Mouse (Mus musculus): ENCODE measurements at regions not wholly inside any gene's neighbourhood (a gene's known extent, or its start where the extent isn't known, plus 50 kb on each side); places are given as distances from the start of the nearest gene placed in this dataset.
"Not testable (repeated sequence)": the region's sequence is repeated elsewhere in the genome, so short reads cannot be mapped to it uniquely, and the experiment has no call there.

DNA sequence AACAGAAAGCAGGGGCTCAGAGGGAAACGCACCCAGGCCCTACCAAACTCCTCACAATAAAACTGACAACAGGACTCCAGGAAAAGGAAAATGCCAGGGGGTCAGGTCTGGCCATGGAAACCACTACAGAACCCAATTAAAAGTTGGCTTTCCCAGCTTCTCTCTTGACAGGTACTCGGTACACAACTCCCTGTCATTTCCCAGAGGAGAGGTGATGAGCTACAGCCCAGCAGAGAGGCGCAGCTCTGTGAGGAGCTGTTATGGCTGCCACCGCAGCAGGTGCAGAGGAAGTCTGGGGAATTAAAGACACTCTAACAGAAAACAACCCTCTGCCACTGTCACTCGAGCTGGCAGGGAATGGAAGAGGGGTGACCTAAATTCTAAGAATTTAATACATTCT, 95.4 kb upstream of the Vldlr start:
- 71% methylated on average over 5 of the region's 5 CpGs for WGBS
- 0 out of 2 replicates have a peak, but pooled peaks cover under 1% of the 10 kb centered on the region for H3K4me1 ChIP-seq
- H3K27ac ChIP-seq (replicated peaks): no peak overlapping the region

DNA sequence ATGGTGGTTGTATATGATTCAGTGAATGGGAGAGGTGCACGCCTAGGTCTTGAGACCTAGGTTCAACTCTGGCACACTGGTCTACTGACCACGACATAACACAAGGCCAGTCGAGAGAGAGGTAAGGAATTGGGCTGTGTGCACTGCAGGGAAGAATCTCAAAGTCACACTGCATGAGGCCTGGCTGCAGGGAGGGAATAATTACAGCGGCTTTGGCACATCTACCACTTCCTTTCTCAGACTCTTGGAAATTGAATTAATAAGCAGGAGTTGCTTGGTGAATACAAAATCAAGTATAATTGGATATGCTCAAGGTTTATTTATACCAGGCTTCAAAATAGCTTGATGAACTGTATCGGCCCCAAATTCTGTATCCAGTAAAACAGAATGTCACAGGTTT, 93.9 kb upstream of the Vldlr start:
- no peaks in the 10 kb centered on the region for H3K4me1 ChIP-seq
- no peak for DNase-seq (ENCODE audit: low spot score)
- no peaks in the 10 kb centered on the region for H3K27me3 ChIP-seq (replicated peaks; ENCODE audit: low read depth, poor library complexity, severe bottlenecking)
- WGBS: 83% methylated on average over 5 of the region's 5 CpGs
- H3K36me3 ChIP-seq (replicated peaks): no peaks in the 10 kb centered on the region
- H3K4me3 ChIP-seq: no peak overlapping the region
- H3K27ac ChIP-seq (replicated peaks): no peak overlapping the region
- H3K9me3 ChIP-seq: no peaks in the 10 kb centered on the region

More for the DNA sequence above, 95.4 kb upstream of the Vldlr start:
- no peaks in the 10 kb centered on the region for H3K9me3 ChIP-seq
- no peaks in the 10 kb centered on the region for H3K27me3 ChIP-seq (replicated peaks; ENCODE audit: low read depth, poor library complexity, severe bottlenecking)
- no peaks in the 10 kb centered on the region for H3K36me3 ChIP-seq (replicated peaks)
- no peak overlapping the region for H3K4me3 ChIP-seq
- no peak for DNase-seq (ENCODE audit: low spot score)

DNA sequence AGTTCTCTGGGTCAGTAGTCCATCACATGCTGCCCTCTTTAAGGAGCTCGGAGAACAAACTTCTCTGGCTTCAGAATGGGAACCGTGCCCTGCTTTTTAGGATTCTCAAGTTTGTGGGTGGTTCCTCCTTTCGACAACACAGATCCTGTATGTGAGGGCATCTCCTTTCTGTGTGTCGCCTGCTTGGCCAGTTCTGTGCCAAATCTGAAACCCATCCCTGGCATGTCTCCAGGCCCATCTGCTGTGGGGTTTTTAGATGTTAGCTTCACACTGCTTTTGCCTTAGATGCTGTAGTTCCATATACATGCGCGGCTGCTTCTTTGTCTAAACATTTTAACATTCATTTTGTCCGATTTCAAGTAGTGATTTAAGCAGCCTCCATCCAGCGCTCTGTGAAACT, 93.0 kb upstream of the Vldlr start:
- no peak overlapping the region for H3K4me3 ChIP-seq
- H3K27ac ChIP-seq (replicated peaks): no peak overlapping the region
- no peaks in the 10 kb centered on the region for H3K36me3 ChIP-seq (replicated peaks)
- WGBS: 89% methylated on average over 8 of the region's 8 CpGs
- no peaks in the 10 kb centered on the region for H3K9me3 ChIP-seq
- H3K27me3 ChIP-seq (replicated peaks; ENCODE audit: low read depth, poor library complexity, severe bottlenecking): no peaks in the 10 kb centered on the region
- no peak for DNase-seq (ENCODE audit: low spot score)
- no peaks in the 10 kb centered on the region for H3K4me1 ChIP-seq

DNA sequence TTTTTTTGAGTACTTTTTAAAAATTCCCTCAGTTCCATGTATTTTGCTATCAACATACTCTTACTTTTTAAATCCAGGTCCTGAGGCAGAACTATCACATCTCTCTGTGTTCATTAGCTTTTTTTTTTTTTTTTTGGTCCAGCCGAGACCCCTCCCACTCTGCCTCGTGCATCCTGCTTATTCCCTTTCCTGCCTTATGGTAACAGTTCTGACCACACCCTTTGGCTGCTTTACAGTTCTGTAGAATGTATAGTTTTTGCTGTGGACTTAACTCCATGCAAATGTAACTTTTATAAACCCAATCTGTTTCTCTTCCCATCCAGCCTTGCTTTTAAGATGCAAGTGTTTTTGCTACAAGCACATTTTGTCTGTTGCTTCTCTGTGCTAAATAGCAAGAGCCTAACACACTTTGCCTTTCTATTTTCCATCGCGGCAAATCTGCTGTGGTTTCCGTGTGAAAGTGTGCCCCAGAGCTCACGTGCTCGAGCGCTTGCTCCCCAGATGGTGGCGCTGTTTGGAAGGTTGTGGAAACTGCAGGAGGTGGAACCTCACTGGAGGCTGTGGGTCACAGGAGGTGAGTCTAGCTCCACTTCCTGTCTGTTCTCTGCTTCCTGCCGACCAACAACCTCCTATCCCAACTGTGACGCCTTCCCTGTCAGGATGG, 92.3 kb upstream of the Vldlr start:
- Histone ChIP-seq H3K27me3 (replicated peaks; ENCODE audit: low read depth, poor library complexity, severe bottlenecking) (no peaks in the 10 kb centered on the region), H3K9me3 (no peaks in the 10 kb centered on the region), H3K4me3 (no peak overlapping the region), H3K27ac (replicated peaks) (no peak overlapping the region), H3K4me1 (no peaks in the 10 kb centered on the region), H3K36me3 (replicated peaks) (no peaks in the 10 kb centered on the region)
- DNase-seq (ENCODE audit: low spot score): peak; percentile 49
- 68% methylated on average over 11 of the region's 11 CpGs for WGBS

DNA sequence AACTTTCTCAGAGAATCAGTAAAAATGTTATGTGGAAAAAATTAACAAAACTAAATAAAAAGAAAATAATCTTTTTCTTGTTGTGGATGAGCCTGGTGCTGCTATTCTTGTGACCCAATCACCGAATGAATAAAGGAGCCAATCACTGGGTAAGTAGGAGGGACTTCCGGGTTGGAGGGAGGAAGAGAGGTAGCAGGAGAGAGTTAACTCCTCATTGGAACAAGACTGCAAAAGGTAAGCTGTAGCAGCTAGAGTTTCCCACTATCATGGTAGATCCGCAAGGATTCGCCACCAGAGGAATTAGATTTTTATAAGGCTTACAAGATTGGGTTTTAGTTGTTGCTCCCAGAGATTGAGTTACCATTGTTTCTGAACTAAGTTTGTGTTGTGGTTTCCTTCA, 87.8 kb upstream of the Vldlr start:
- H3K4me3 ChIP-seq; H3K9me3 ChIP-seq; H3K4me1 ChIP-seq; H3K27me3 ChIP-seq (replicated peaks; ENCODE audit: low read depth, poor library complexity, severe bottlenecking); H3K36me3 ChIP-seq (replicated peaks); DNase-seq (ENCODE audit: low spot score); H3K27ac ChIP-seq (replicated peaks): not testable (repeated sequence)
- 91% methylated on average over 4 of the region's 4 CpGs for WGBS

DNA sequence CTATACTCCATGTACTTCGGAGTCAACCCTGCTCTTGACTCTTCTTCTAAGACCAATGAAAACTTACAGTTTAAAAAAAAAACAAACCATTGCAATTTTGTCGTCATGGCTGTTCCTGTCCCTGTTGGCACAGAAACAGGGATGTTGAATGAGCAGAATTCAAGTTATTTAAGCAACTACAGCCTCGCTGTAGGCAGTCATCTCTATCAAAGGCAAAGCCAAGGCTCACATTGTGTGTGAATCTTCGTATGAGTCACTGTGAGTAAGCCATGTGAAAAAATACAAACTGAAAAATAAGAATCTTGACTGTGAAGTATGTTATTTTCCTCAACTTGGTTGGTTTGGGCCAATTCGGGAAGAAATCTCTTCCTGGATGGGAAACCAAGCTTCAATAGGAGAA, 81.9 kb upstream of the Vldlr start:
- Histone ChIP-seq H3K27me3 (replicated peaks; ENCODE audit: low read depth, poor library complexity, severe bottlenecking) (no peaks in the 10 kb centered on the region), H3K36me3 (replicated peaks) (no peaks in the 10 kb centered on the region), H3K9me3 (no peaks in the 10 kb centered on the region), H3K4me1 (no peaks in the 10 kb centered on the region), H3K4me3 (no peak overlapping the region), H3K27ac (replicated peaks) (no peak overlapping the region)
- WGBS: 88% methylated on average over 5 of the region's 5 CpGs
- no peak for DNase-seq (ENCODE audit: low spot score)

DNA sequence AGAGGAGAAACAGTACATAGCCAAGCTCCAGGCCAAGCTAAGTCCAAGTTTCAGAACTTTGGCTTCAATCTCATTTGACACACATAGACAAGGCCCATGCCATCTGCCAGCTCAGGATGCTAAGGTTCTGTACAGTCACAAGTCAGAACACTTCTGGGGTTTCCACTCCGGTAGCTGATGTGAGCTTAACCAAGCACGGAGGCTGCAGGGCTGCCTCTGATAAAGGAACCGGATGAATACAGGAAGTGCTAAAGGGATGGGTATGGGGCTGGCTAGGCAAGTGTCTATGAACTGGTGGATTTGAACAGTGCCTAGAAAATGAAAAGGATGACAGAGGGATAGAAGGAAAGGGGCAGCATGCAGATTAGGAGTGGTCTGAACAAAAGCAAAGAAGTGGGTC, 75.4 kb upstream of the Vldlr start:
- Histone ChIP-seq H3K4me3 (no peak overlapping the region), H3K27ac (replicated peaks) (no peak overlapping the region), H3K36me3 (replicated peaks) (no peaks in the 10 kb centered on the region), H3K9me3 (no peaks in the 10 kb centered on the region), H3K4me1 (peaks cover 14% of the 10 kb centered on the region; the same call in 1 of the 2 replicates), H3K27me3 (replicated peaks; ENCODE audit: low read depth, poor library complexity, severe bottlenecking) (peaks cover 18% of the 10 kb centered on the region; the same call in 1 of the 2 replicates)
- 74% methylated on average over 3 of the region's 3 CpGs for WGBS
- DNase-seq (ENCODE audit: low spot score): no peak

DNA sequence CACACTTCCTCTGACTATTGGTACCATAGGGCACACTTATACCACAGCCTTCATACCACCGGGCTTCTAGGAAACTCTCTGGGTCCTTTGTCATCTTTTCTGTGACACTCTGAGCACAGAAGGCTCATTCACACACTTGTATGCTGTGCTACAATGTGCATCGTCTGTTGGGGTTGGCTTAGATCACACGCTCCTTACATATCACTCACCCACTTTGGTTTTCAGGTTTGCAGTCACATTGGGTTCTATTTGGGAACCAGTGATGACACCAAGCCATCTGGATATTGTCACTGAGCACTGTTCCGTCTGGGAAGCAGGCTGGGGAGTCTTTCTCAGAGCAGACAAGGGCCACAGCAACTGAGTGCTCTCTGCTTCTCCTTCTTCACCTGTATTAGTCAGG, 74.1 kb upstream of the Vldlr start:
- WGBS: 86% methylated on average over 4 of the region's 4 CpGs

DNA sequence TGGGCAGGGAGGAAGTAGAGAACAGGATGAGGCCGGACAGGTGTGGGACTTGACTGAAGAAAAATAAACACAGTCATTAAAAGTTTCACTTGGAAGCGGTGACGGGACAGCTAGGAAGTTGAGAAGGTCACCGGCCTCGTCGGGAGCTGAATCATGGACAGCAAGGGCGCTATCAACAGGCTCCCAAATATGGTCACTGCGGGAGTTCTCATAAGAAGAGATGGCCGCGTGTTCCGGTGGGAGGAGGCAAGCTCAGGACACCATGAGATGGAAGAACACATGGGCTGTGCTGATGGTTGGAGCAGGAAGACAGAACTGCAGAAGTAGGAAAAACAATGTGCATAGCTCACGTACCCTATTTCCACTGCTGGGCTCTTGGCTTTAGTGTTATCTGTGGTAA, 68.9 kb upstream of the Vldlr start:
- no peaks in the 10 kb centered on the region for H3K36me3 ChIP-seq (replicated peaks)
- H3K4me3 ChIP-seq: no peak overlapping the region
- no peaks in the 10 kb centered on the region for H3K9me3 ChIP-seq
- peak; percentile 9 for DNase-seq (ENCODE audit: low spot score)
- H3K4me1 ChIP-seq: peaks cover 14% of the 10 kb centered on the region; the same call in 1 of the 2 replicates
- peaks cover 15% of the 10 kb centered on the region; the same call in 1 of the 2 replicates for H3K27me3 ChIP-seq (replicated peaks; ENCODE audit: low read depth, poor library complexity, severe bottlenecking)
- 83% methylated on average over 12 of the region's 12 CpGs for WGBS
- H3K27ac ChIP-seq (replicated peaks): no peak overlapping the region

More for the DNA sequence above, 74.1 kb upstream of the Vldlr start:
- Histone ChIP-seq H3K4me3 (no peak overlapping the region), H3K36me3 (replicated peaks) (no peaks in the 10 kb centered on the region), H3K4me1 (peaks cover 14% of the 10 kb centered on the region; the same call in 1 of the 2 replicates), H3K27ac (replicated peaks) (no peak overlapping the region), H3K9me3 (no peaks in the 10 kb centered on the region), H3K27me3 (replicated peaks; ENCODE audit: low read depth, poor library complexity, severe bottlenecking) (peaks cover 20% of the 10 kb centered on the region; the same call in 1 of the 2 replicates)
- no peak for DNase-seq (ENCODE audit: low spot score)

DNA sequence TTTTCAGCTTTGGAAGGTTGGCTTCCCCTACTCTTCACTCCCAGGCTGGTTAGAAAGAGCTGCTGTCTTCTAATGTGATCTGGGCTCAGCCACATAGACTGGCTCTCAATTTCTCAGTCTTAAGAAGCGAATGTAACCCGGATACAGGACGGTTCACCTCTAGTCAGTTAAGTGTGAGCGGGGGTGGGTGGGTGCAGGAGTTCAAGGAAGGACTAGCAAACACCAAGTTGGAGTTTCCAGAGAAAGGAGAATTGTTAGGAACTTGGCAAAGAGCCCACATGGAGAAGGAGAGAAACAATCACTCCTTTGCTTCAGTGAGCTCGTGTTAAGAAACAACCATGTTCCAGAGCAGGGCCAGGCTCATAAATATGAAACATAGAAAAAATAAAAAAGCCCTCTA, 68.0 kb upstream of the Vldlr start:
- peaks cover 10% of the 10 kb centered on the region; the same call in 1 of the 2 replicates for H3K27me3 ChIP-seq (replicated peaks; ENCODE audit: low read depth, poor library complexity, severe bottlenecking)
- no peak overlapping the region for H3K27ac ChIP-seq (replicated peaks)
- no peaks in the 10 kb centered on the region for H3K36me3 ChIP-seq (replicated peaks)
- WGBS: 83% methylated on average over 5 of the region's 5 CpGs
- H3K9me3 ChIP-seq: no peaks in the 10 kb centered on the region
- peaks cover 10% of the 10 kb centered on the region; the same call in 1 of the 2 replicates for H3K4me1 ChIP-seq
- H3K4me3 ChIP-seq: no peak overlapping the region
- DNase-seq (ENCODE audit: low spot score): no peak

DNA sequence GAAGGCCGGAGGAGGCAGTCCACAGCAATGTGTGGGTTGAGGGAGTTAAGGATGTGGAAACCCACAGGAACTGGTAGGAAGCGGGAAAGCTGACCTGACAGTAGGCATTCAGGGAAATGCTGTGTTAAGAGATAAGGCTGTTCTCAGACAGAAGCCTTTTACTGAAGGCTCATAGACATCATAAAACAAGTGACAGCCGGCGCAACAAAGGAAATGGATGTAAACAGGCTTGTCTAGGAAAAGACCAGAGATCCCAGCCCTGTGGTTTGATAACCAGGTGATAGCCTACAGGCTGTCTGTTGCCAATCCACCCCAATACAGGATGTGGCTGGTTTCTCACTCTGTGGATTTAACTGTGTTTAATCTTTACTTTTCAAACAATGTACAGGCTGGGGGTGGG, 66.7 kb upstream of the Vldlr start:
- peaks cover 10% of the 10 kb centered on the region; the same call in 1 of the 2 replicates for H3K27me3 ChIP-seq (replicated peaks; ENCODE audit: low read depth, poor library complexity, severe bottlenecking)
- H3K36me3 ChIP-seq (replicated peaks): no peaks in the 10 kb centered on the region
- no peaks in the 10 kb centered on the region for H3K9me3 ChIP-seq
- no peak overlapping the region for H3K4me3 ChIP-seq
- DNase-seq (ENCODE audit: low spot score): no peak
- H3K4me1 ChIP-seq: no peaks in the 10 kb centered on the region; the same call in 1 of the 2 replicates
- WGBS: 86% methylated on average over 4 of the region's 4 CpGs
- no peak overlapping the region for H3K27ac ChIP-seq (replicated peaks)

DNA sequence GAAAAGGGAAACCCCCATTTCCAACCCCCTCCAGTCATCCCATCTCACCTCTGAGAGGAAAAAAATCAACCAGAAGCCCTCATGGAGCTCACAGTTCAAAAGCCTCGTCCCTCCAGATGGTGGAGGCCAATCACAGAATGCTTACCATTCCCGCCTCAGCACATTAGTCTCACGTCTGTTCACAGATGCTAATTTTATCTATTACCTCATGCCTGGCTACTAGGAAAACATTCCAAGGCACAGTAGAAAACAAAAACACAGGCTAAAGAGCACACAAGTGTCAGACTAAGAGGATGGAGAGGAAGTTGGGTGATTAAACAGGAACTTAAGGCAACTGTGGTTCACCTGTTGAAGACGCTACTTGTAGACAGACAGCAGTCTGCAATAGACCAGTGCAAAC, 54.4 kb upstream of the Vldlr start:
- Histone ChIP-seq H3K27me3 (replicated peaks; ENCODE audit: low read depth, poor library complexity, severe bottlenecking) (no peaks in the 10 kb centered on the region), H3K4me3 (no peak overlapping the region), H3K4me1 (no peaks in the 10 kb centered on the region), H3K36me3 (replicated peaks) (no peaks in the 10 kb centered on the region), H3K27ac (replicated peaks) (no peak overlapping the region), H3K9me3 (no peaks in the 10 kb centered on the region)
- DNase-seq (ENCODE audit: low spot score): no peak
- WGBS: 76% methylated on average over 4 of the region's 4 CpGs
